Mouse (Mus musculus) C2C12 (cell line): ENCODE measurements around the gene Mcemp1.

Experiments
- CTCF ChIP-seq: IDR thresholded peaks from one replicate; pipeline ENCODE4 v1.5.1; 2011; ENCODE audit not compliant: control insufficient read depth, insufficient read depth, insufficient read length
- FOSL1 ChIP-seq: IDR thresholded peaks from one replicate; pipeline ENCODE4 v1.8.0; 2011; ENCODE audit warnings: mild to moderate bottlenecking, low read length; ENCODE audit not compliant: poor library complexity, insufficient read depth, severe bottlenecking
- MAX ChIP-seq: IDR thresholded peaks from one replicate; pipeline ENCODE4 v1.6.1; 2011; ENCODE audit warnings: mild to moderate bottlenecking, control low read depth
- MYOD1 ChIP-seq: IDR thresholded peaks from one replicate; pipeline ENCODE4 v1.6.1; 2011; ENCODE audit warnings: low read depth; ENCODE audit not compliant: control insufficient read depth, insufficient read length
- MYOG ChIP-seq: IDR thresholded peaks from one replicate; pipeline ENCODE4 v1.6.1; 2011; ENCODE audit not compliant: control insufficient read depth, insufficient read length; ENCODE audit errors: extremely low read depth
- USF1 ChIP-seq: IDR thresholded peaks from one replicate; pipeline ENCODE4 v1.6.1; 2011; ENCODE audit warnings: low read depth, mild to moderate bottlenecking, control low read depth, moderate library complexity

DNA sequence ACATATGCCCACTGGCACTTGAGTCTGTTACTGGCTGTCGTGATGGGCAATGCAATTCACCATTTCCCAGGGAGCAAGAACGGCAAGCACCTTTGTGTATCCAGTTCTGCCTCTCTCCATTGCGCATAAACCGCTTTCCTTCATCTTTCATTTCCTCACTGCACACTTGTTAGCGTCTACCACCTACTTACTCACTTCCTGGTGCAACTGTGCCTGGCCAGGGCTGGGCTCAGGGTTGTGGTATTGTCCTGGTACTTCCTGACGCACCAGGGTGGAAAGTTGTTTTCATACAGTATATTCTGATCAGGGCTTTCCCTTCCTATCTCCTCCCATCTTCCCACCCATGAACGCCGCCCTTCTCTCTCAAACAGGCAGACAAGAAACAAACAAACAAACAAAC lies 4.7 kb upstream of the Mcemp1 start:
- no peak for TF ChIP-seq CTCF
- TF ChIP-seq MYOG, result no peak
- TF ChIP-seq MYOD1, result no peak
- no peak for TF ChIP-seq USF1
- TF ChIP-seq MAX, result no peak
- TF ChIP-seq FOSL1, result no peak
